Mouse (Mus musculus) lung, embryonic 14.5 days (tissue): ENCODE measurements around the gene Rngtt. TPM values are rescaled to one million over a fixed set of nuclear protein-coding genes. Genes with fewer than 3 reads are reported as not detected.

Source experiments
- ATAC-seq: fragments of 200-750 bp; cut with Nextera tagmentation; 2 replicates; pipeline ENCODE4 v1.8.0; 2017; ENCODE audit warnings: mild to moderate bottlenecking, moderate TSS enrichment, moderate library complexity; ENCODE audit not compliant: insufficient read depth
- DNase-seq: peaks from one replicate; pipeline ENCODE4 v3.0.0-alpha.2; 2015
- H3K27ac ChIP-seq: fragments of 300-500 bp; sonication (generic); 2 replicates; pipeline ENCODE4 v1.5.1; 2014; ENCODE audit warnings: low read depth, mild to moderate bottlenecking, moderate library complexity
- H3K27me3 ChIP-seq: fragments of 300-500 bp; sonication (generic); 2 replicates; pipeline ENCODE4 v1.6.1; 2014; ENCODE audit warnings: low read length, control low read depth; ENCODE audit not compliant: insufficient read depth
- H3K36me3 ChIP-seq: fragments of 300-500 bp; sonication (generic); 2 replicates; pipeline ENCODE4 v1.6.1; 2014; ENCODE audit warnings: control low read depth; ENCODE audit not compliant: insufficient read depth
- H3K4me1 ChIP-seq: fragments of 300-500 bp; sonication (generic); 2 replicates; pipeline ENCODE4 v1.6.1; 2014; ENCODE audit warnings: antibody characterized with exemption, control low read depth; ENCODE audit not compliant: insufficient read depth
- H3K4me2 ChIP-seq: fragments of 300-500 bp; sonication (generic); 2 replicates; pipeline ENCODE4 v1.6.1; 2014; ENCODE audit warnings: mild to moderate bottlenecking
- H3K4me3 ChIP-seq: fragments of 300-500 bp; sonication (generic); 2 replicates; pipeline ENCODE4 v1.5.1; 2014; ENCODE audit warnings: low read depth, low read length
- H3K9ac ChIP-seq: fragments of 300-500 bp; sonication (generic); 2 replicates; pipeline ENCODE4 v1.6.1; 2014
- H3K9me3 ChIP-seq: fragments of 300-500 bp; sonication (generic); 2 replicates; pipeline ENCODE4 v1.6.1; 2016; ENCODE audit warnings: low read depth, low read length, control low read depth
- CTCF ChIP-seq: IDR thresholded peaks from 2 replicates; pipeline ENCODE4 v1.5.1; 2016; ENCODE audit warnings: antibody characterized with exemption, low read depth
- WGBS: fragments of 180-500 bp; shearing (Covaris S2); extraction: QIAGEN DNeasy Blood & Tissue Kit; methylation state at CpG from one replicate; pipeline ENCODE4 v1.1.7; 2014; 5-methylcytosine and 5-hydroxymethylcytosine counted together
- polyA plus RNA-seq: library from polyadenylated mRNA; unstranded; fragments of >200 nt; fragmentation: Nextera tagmentation; extraction: Ambion mirVana; gene quantifications from 2 replicates; pipeline ENCODE4 v1.2.1, GENCODE M21; 2014

The Rngtt gene
- polyA plus RNA-seq, 1 experiment from 2014 or later, result 27.4 TPM

GRCm38 (mm10) chr4:33374916-33375315 is 64.8 kb downstream of the Rngtt start:
- Histone ChIP-seq H3K27ac (no peak overlapping the region), H3K4me1 (no peaks in the 10 kb centered on the region), H3K27me3 (no peaks in the 10 kb centered on the region), H3K4me2 (no peak overlapping the region), H3K9me3 (no peaks in the 10 kb centered on the region), H3K9ac (no peak overlapping the region), H3K36me3 (peaks cover 4% of the 10 kb centered on the region; the same call in 1 of the 2 replicates), H3K4me3 (no peak overlapping the region)
- 60% methylated on average over 6 of the region's 6 CpGs for WGBS
- no peak for TF ChIP-seq CTCF
- ATAC-seq (no peak), DNase-seq (no peak)

GRCm38 (mm10) chr4:33377642-33378041 is 67.5 kb downstream of the Rngtt start:
- no peak overlapping the region for H3K27ac ChIP-seq
- peaks cover 9% of the 10 kb centered on the region for H3K36me3 ChIP-seq
- H3K4me3 ChIP-seq, result no peak overlapping the region
- H3K27me3 ChIP-seq, result no peaks in the 10 kb centered on the region
- no peak overlapping the region for H3K4me2 ChIP-seq
- DNase-seq (no peak), ATAC-seq (no peak)
- H3K9me3 ChIP-seq, result no peaks in the 10 kb centered on the region
- H3K4me1 ChIP-seq, result no peaks in the 10 kb centered on the region
- no peak overlapping the region for H3K9ac ChIP-seq
- no peak for TF ChIP-seq CTCF

- H3K27ac ChIP-seq, result no peak overlapping the region
- DNase-seq, result no peak
- no peaks in the 10 kb centered on the region for H3K9me3 ChIP-seq
- H3K27me3 ChIP-seq, result no peaks in the 10 kb centered on the region
- no peak overlapping the region for H3K9ac ChIP-seq
- peaks cover 9% of the 10 kb centered on the region for H3K36me3 ChIP-seq
- WGBS, result 70% methylated on average over 6 of the region's 6 CpGs
- no peak overlapping the region for H3K4me3 ChIP-seq
- no peaks in the 10 kb centered on the region for H3K4me1 ChIP-seq
- no peak overlapping the region for H3K4me2 ChIP-seq
- no peak for ATAC-seq
- TF ChIP-seq CTCF, result no peak
Observed at GRCm38 (mm10) chr4:33378894-33379293, 68.8 kb downstream of the Rngtt start.

GRCm38 (mm10) chr4:33388899-33389298 is 78.8 kb downstream of the Rngtt start:
- no peak for TF ChIP-seq CTCF
- Histone ChIP-seq H3K9ac (no peak overlapping the region), H3K4me3 (no peak overlapping the region), H3K27ac (no peak overlapping the region), H3K9me3 (no peaks in the 10 kb centered on the region), H3K4me1 (no peaks in the 10 kb centered on the region), H3K4me2 (no peak overlapping the region), H3K36me3 (no peaks in the 10 kb centered on the region), H3K27me3 (no peaks in the 10 kb centered on the region)
- 90% methylated on average over 3 of the region's 3 CpGs for WGBS
- DNase-seq (no peak), ATAC-seq (no peak)

GRCm38 (mm10) chr4:33390660-33391059 is 80.5 kb downstream of the Rngtt start:
- no peak overlapping the region for H3K4me2 ChIP-seq
- no peak overlapping the region for H3K27ac ChIP-seq
- no peak overlapping the region for H3K9ac ChIP-seq
- H3K4me1 ChIP-seq, result no peaks in the 10 kb centered on the region
- H3K9me3 ChIP-seq, result no peaks in the 10 kb centered on the region
- no peak for TF ChIP-seq CTCF
- ATAC-seq (no peak), DNase-seq (no peak)
- H3K36me3 ChIP-seq, result no peaks in the 10 kb centered on the region
- no peak overlapping the region for H3K4me3 ChIP-seq
- no peaks in the 10 kb centered on the region for H3K27me3 ChIP-seq

- Histone ChIP-seq H3K4me3 (no peak overlapping the region), H3K4me1 (no peaks in the 10 kb centered on the region), H3K9me3 (no peaks in the 10 kb centered on the region), H3K27ac (no peak overlapping the region), H3K9ac (no peak overlapping the region), H3K36me3 (no peaks in the 10 kb centered on the region), H3K27me3 (no peaks in the 10 kb centered on the region), H3K4me2 (no peak overlapping the region)
- WGBS, result 93% methylated on average over 2 of the region's 2 CpGs
- TF ChIP-seq CTCF, result no peak
- no peak for ATAC-seq
- no peak for DNase-seq
Observed at GRCm38 (mm10) chr4:33393437-33393836, 83.3 kb downstream of the Rngtt start.

GRCm38 (mm10) chr4:33396222-33397176 is 86.4 kb downstream of the Rngtt start:
- H3K9ac ChIP-seq, result no peak overlapping the region
- no peaks in the 10 kb centered on the region for H3K4me1 ChIP-seq
- DNase-seq (peak; percentile 97), ATAC-seq (peak; percentile 87)
- no peaks in the 10 kb centered on the region for H3K27me3 ChIP-seq
- H3K36me3 ChIP-seq, result no peaks in the 10 kb centered on the region
- no peak overlapping the region for H3K4me3 ChIP-seq
- no peak overlapping the region for H3K4me2 ChIP-seq
- H3K27ac ChIP-seq, result no peak overlapping the region
- no peaks in the 10 kb centered on the region for H3K9me3 ChIP-seq
- 47% methylated on average over 3 of the region's 3 CpGs for WGBS
- peak; percentile 95 for TF ChIP-seq CTCF
